Mouse (Mus musculus): ENCODE data around the gene Mpzl1. TPM values are rescaled to one million over a fixed set of nuclear protein-coding genes. Genes with fewer than 3 reads are reported as not detected.

The Mpzl1 gene
- 81.2 and 88.5 TPM in 2 replicates for polyA plus RNA-seq (2012; rRNA removed)

DNA sequence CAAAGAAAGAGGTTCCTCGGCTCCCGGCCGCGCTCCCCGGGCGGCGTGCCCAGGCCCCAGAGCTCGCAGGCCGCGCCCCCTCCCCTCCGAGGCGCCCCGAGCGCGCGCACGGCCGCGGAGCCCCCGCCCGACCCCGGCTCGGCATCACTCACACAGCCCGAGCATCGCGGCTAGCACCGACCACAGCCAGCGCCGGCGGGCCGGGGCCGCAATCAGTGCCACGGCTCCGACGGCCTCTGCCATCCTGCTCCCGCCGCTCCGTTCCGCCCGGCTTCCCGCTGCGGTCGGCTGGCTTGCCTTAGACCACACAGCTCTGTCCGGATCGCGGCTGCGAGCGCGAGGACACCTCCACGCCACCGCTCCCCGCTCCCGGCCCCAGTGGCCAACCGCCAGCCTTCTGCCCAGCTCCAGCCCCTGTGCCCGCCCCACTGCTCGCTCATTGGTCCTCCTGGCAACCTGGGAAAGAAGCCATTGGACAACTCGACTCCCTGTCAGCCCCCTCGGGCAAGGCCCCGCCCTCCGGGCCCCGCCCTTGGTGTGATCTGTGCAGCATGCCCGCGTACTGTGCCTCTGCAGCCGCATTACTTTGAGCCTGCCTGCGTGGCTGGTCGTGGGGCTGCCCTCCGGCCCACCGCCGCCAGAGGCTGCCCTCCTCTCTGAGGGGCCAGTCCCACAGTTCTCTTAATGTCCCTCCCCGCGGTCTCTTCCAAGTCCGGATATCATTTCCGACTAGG, at the start of gene Mpzl1:
TSS of gene Mpzl1 (minus strand) at position 388 of the 734 bp plus-strand sequence.

Other genes starting within 250 kb of the Mpzl1 start
- 16.9 and 22.6 TPM in 2 replicates for gene Dcaf6, start 174.1 kb downstream of the Mpzl1 start, polyA plus RNA-seq (2012; rRNA removed)
- 67.7 and 71.8 TPM in 2 replicates for gene Mpc2, start 173.9 kb downstream of the Mpzl1 start, polyA plus RNA-seq (2012; rRNA removed)
- not detected in 2 replicates for gene Adcy10, start 149.4 kb downstream of the Mpzl1 start, polyA plus RNA-seq (2012; rRNA removed)
- gene Rcsd1, start 75.2 kb upstream of the Mpzl1 start, polyA plus RNA-seq (2012; rRNA removed), result 11.8 and 15.7 TPM in 2 replicates
- gene Creg1, start 129.2 kb upstream of the Mpzl1 start, polyA plus RNA-seq (2012; rRNA removed), result 78.7 and 109 TPM in 2 replicates
- gene Cd247, start 154.1 kb upstream of the Mpzl1 start, polyA plus RNA-seq (2012; rRNA removed), result 0.99 and 1.2 TPM in 2 replicates